Mouse (Mus musculus) adrenal gland, postnatal 4 days (tissue): Measurements from ENCODE around the gene Pet2. TPM values are rescaled to one million over a fixed set of nuclear protein-coding genes. Genes with fewer than 3 reads are reported as not detected.

ENCODE experiments used
- DNase-seq, 2 experiments: peaks; one replicate each; pipeline ENCODE4 v3.0.0; 2021 to 2022; ENCODE audit warnings: low spot score in 2 of 2, mixed read lengths in 2 of 2
- long read RNA-seq, 2 experiments: library from polyadenylated mRNA; stranded (forward); transcript quantifications; one replicate each; pipeline ENCODE4 v2.0.0; 2021
- total RNA-seq, 2 experiments: library from RNA; stranded (reverse); gene quantifications; 2 replicates each; pipeline ENCODE4 v1.2.3; 2021

Gene Pet2
- total RNA-seq: not detected
- long read RNA-seq, experiment 1: 0 reads
- long read RNA-seq, experiment 2: 0 reads

DNA sequence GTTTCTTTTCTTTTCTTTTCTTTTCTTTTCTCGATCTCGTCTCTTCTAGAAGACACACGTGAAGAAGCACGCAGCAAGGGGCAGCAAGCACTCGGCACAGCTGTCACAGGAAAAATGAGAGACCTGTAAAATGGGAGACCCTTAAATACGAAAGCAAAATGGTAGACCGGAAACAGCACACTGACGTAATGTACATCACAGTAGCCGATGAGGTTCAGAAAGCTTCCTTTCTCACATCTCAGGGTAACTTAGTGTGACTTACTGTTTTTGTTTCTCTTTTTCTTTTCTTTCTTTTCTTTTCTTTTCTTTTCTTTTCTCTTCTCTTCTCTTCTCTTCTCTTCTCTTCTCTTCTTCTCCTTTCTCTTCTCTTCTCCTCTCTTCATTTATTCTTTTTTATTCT is at the start of gene Pet2:
TSS of gene Pet2 (minus strand) at position 101 of the 400 bp plus-strand sequence.
- DNase-seq: no peak
